Mouse (Mus musculus): Measurements from ENCODE around the gene Cep164.

- no peak for TF ChIP-seq POLR2A (IDR thresholded peaks at IDR 0.05; ENCODE audit: borderline replicate concordance, low read depth, low read length)
- TF ChIP-seq CTCF (IDR thresholded peaks at IDR 0.05; ENCODE audit: low read depth, low read length), result no peak
These were observed 78.6 kb downstream of the Cep164 start for GRCm38 (mm10) chr9:45749917-45750316.

All from bone marrow macrophage, adult 2 months (primary cell).